Mouse (Mus musculus) fibroblast of lung, adult 2 months (primary cell): Measurements from ENCODE around the gene Fgd5.

Source experiments
- DNase-seq: peaks from one replicate; pipeline ENCODE4 v3.0.0-alpha.2; 2011; ENCODE audit warnings: low read depth

Gene Fgd5

DNA sequence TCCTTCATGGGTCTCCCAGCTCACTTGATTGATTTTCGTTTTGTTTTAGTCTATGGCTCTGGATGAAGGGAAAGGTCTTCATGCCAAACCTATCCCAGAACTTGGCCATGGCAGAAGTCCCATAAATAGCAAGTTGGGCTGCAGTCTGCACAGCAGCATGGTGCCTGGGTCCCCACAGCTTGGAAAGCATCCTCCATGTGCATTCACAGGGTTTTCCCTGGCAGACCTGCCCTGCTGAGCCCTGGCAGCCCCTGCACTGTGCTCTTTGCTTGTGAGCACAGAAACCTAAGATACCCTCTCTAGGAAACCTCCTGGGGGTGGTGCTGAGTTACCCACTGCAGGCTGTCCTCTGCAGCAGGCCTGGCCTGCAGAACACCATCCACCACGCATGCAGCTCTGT, 32.2 kb downstream of the Fgd5 start:
- DNase-seq: no peak

DNA sequence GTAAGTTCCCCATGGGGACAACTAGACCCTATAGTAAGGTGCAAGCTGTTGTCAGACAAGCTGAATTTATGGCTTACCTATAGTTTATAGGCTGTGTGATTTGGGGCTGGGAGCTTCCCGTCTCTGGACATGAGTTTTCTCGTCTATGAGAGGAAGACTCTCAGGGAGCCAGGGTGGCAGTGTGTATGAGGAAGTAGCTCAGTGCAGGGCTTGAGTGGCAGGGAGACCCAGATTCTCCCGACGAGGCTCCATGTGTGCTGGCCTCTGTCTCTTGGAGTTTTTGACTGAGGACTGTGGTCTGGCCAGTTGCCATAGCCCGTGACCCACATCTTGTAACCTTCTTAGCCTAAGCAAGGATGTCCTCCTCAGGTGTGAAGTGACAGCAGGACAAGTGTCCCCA, 33.7 kb downstream of the Fgd5 start:
- DNase-seq: no peak

DNA sequence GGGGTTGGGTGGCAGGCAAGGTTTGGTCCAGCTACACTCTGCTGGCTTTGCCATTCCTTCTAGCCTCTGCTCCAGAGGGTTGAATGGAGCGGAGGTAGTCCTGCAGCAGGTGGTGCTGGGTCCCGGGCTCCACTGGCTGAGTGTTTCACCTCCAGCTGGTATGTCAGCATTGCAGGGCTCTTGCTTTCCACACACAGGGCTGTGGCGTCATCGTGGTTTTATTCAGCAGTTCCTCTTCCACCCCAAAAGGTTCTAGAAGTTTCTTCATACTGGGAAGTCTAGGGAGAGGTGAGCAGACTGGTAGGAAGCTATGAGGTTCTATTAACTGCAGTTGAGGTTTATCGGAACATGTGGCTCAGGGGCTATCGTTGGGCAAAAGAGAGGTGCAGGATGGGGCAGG, 34.4 kb downstream of the Fgd5 start:
- DNase-seq: no peak

DNA sequence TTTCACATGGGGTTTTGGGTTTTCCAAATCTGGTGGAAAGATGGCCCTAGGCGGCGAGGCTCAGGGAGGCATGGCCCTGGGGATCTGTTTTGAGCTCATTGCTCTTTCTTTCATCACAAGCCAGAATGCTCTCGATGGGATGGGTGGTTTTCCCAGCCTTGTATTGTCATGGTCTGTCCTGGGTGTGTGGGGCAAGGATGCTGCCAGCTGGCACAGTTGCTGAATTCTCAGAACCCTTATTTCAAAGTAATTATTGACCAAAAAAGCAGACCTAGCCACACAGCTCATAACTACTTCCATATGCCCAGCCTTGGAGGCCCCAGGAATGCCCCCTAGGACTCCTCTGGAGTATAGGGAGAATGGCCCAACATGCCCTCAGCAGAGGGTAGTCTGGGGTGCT, 34.9 kb downstream of the Fgd5 start:
- DNase-seq: no peak

DNA sequence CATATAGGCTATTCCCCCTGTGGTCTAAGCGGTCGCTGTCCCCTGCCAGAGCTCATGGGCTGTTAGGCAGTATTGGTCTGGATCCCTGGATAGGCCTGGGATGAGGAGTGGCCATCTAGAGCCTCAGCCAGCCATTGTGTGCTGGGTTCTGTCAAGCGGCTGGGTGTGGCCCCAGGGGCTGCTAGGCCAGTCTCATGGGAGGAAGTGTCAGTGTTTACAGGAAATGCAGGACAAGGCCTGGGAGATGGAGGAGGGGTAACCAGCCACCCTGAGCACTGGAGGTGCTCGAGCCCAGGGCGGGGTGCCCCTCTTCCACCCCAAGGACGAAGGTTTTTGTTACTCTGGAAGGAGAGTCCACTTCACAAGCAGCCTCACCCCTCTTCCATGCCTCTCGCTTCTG, 36.3 kb downstream of the Fgd5 start:
- DNase-seq: no peak

DNA sequence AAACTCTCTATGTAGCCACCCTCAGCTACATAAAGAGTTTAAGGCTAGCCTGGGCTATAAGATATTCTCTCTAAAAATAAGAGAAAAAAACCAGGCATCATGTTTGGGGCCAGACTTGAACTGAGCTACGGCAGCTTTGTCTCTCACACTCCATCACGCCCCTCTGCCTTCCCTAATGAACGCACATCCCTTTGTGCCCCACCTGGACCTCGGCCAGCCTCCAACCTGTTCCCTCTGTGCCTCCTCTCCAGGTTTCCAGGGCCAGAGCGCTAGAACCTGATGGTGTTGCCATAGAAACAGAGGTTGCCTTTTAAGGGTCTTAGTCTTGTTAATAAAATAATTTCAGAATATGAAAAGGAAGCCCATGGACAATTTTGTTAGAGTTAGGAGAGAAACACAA, 37.2 kb downstream of the Fgd5 start:
- DNase-seq: no peak

DNA sequence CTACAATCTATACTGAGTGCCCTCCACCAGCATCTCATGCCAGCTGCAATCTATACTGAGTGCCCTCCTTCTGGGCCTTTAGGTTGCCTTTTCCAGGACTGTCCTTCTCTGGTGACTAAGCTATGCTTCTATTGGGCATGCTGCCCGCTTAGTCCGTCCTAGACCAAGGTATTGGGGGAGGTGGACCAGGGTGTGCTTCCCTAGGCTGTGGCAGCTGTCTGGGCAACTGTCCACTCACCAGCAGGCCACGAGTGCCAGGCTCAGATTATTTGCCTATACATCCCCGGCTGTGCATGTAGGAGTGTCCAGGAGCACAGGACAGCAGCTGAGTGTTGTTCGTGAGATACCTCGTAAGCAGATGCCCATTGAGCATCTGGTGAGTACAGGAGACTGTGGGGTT, 38.1 kb downstream of the Fgd5 start:
- DNase-seq: no peak

DNA sequence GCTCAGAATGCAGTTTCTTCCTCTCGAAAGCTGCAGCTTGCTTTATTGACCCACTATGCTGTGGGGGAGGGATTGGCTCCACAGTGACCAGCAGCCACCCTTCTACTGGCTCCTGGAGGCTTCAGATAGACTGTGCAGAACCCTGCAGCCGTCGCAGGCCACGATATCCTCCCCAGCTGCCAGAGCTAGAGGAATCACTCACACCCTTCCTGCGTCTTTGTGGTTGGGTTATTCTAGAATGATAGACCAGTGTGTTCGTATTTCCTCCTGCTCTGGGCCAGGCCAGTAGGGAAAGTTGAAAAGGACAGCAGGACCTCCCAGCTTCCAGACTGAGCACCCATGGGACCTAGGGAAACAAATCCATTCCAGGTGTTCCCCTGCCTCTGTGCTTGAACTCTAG, 39.7 kb downstream of the Fgd5 start:
- no peak for DNase-seq

- no peak for DNase-seq
These were observed 42.4 kb downstream of the Fgd5 start for GRCm38 (mm10) chr6:92021061-92021460.

- no peak for DNase-seq
These were observed 42.8 kb downstream of the Fgd5 start for GRCm38 (mm10) chr6:92021506-92021905.

GRCm38 (mm10) chr6:92025252-92025651, 46.6 kb downstream of the Fgd5 start:
- no peak for DNase-seq

DNA sequence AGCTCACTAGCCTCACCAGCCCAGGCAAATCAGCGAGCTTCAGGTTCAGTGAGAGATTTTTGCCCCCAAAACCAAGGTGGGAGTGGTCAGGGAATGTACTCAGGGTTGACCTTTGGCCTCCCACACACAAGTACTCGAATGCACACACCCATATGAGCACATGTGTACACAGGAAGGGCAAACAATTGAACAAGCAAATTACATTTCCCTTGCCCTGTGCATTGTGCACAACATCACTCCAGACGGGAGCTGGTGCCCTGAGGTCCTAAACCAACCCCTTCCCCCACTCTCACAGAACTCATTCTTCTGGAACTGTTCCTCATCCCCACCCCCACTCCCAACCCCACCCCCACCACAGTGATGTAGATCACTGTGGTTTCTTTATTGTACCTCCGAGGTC, 48.7 kb downstream of the Fgd5 start:
- DNase-seq: no peak

- DNase-seq: no peak
These were observed 52.0 kb downstream of the Fgd5 start for GRCm38 (mm10) chr6:92030646-92031045.

GRCm38 (mm10) chr6:92034713-92035112, 56.0 kb downstream of the Fgd5 start:
- no peak for DNase-seq

GRCm38 (mm10) chr6:92036372-92036771, 57.7 kb downstream of the Fgd5 start:
- DNase-seq: no peak

GRCm38 (mm10) chr6:92038158-92038557, 59.5 kb downstream of the Fgd5 start:
- DNase-seq: no peak

DNA sequence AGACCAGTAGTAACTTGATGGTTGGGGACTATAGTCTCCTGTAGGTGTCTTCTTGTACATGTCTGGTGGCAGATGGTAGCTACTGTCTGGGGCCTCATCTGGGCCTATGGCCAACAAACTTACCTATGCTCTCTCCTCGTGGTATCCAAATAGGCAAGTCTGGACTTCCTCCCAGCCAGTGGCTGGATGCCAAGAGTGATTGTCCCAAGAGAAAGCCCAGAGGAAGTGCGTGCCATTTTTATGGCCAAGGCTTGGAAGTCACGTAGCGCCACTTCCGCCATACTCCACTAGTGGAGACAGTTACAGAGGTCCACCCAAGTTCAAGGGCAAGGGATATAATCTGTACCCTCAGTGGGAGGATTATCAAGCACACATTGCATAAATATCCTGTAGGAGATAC, 62.6 kb downstream of the Fgd5 start:
- no peak for DNase-seq

DNA sequence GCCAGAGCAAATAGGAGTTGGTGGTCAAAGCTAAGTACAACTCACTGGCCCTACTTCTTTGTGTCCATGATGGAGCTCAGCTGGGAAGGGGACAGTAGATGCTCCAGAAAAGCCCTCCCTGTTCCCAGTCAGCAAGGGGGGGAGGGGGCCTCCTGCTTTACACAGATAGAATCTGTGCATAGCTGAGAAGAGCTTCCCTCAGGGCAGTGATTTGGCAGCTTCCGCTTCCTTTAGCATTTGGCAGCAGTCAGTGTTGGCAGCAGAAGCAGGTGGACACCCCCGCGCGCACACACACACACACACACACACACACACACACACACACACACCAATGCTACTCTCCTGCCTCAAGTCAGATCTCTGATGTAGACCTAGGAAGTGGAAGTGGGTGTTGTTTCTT, 63.4 kb downstream of the Fgd5 start:
- DNase-seq: no peak

DNA sequence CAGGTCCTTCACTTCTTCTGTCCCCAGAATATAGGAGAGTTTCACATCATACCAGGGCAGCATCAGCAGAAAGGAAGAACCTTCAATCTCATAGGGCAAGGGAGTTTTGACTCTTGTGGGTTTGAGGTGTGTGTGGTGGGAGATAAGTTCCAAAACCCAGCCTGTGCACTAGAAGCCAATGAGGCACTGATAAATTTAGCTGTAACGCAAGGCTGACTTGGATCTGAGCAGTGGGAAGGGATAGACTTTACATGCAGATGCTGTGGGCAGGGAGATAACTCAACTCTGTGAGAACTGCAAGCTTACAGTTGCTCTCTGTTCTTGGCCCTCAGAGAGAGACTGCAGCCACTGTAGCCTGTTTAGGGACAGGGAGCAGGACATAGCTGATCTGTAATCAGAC, 64.2 kb downstream of the Fgd5 start:
- DNase-seq: no peak

DNA sequence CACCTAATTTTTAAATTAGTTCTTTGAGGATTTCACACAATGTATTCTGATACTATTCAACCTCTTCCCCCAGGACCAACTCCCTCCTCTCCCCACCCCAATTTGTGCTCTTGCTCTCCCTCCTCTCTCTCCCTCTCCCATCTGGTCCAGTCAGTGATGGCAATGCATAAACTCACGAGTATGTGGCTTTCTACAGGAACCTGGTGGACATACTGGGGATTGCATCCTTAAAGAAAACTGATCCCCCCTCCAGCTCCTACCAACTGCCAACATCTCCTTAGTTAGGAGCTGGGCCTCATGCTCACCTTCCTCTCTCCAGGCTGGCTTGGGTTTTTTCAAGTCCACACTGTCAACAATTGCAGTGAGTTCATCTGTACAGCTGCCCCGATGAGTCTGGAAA, 79.1 kb downstream of the Fgd5 start:
- no peak for DNase-seq

DNA sequence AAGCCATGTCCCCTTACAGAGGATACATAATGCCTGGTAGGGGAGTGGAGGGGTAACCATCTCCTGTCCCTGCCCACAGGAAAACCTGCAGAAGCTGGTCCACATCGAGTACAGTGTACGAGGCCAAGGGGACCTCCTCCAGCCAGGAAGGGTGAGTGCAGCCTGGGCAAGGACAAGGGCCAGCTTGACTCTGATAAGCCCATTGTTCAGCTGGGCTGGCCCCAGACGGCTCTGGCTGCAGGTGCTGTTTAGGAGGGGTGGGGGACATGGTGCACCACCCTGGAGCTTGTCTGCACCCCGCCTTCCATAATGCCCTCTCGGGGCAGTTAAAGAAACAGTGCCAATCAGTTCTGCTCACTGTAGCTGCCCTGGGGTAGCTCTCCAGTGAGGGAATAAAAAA, 83.0 kb downstream of the Fgd5 start:
- no peak for DNase-seq

GRCm38 (mm10) chr6:92063452-92063851, 84.8 kb downstream of the Fgd5 start:
- DNase-seq: no peak

GRCm38 (mm10) chr6:92064101-92064500, 85.4 kb downstream of the Fgd5 start:
- no peak for DNase-seq

DNA sequence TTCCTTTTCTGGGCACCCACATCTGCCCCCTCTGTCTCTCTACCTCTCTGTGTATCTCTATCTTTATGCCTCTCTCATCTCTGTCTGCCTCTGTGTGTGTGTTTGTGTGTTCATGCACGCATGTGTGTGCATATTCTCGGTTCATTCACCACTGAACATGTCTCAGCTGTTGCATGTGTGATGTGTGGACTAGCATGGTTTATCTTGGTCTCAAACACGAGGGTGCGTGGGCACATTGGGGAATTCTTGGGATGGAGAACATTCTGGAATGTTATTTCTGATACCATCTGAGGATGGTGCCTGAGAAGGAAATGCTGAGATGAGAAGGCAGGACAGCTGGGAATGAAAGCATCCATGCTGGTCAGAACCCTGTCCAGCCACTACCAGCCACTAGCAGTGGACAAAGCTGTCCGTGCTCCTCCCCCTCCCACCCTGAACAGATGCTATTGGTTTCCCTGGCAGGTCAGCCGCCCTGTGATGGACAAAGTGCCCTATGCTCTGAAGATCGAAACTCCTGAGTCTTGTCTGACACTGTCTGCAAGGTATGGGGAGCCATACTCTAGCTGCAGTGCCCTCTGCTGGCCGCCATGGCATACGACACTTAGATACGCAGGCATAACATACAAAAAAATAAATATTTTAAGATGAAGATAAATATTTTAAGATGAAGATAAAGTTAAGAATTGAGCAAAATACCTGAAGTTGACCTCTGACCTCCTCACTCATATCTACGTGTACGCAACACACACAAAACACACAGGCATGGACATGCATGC, 87.2 kb downstream of the Fgd5 start:
- DNase-seq: no peak
